In genomic region chr2:32381141-32381774, GRCm38 (mm10) we compare ENCODE assay signal across 9 mouse cellular contexts. TPM values are rescaled to one million over a fixed set of nuclear protein-coding genes. Genes with fewer than 3 reads are reported as not detected.
DNase-seq lines count a peak whose midpoint lies in the region; ATAC-seq and TF ChIP-seq lines count a peak whose summit lies in the region.
"Had no signal": no experiment of that assay in that cellular context is flagged by ENCODE, and none has a peak within 500 bp of the region (broad histone marks: within the 10 kb centered on the region; RNA-seq: fewer than 3 reads in every experiment).

No protein-coding gene starts in this region.

- peaks cover 7% of the 10 kb centered on the region for H3K4me1 ChIP-seq in heart, embryonic 16.5 days (ENCODE audit: control insufficient read depth, insufficient read depth, low read length)
- H3K4me1 ChIP-seq in E14TG2a.4 (replicated peaks; ENCODE audit: low read depth, low read length): peaks cover 17% of the 10 kb centered on the region
- peaks cover 4% of the 10 kb centered on the region; the same call in 1 of the 2 replicates for H3K4me1 ChIP-seq in embryonic facial prominence, embryonic 12.5 days
- no peaks in the 10 kb centered on the region for H3K4me1 ChIP-seq in intestine, embryonic 14.5 days (replicated peaks; ENCODE audit: control insufficient read depth, insufficient read depth, low read length)
- H3K4me1 ChIP-seq in midbrain, embryonic 11.5 days (ENCODE audit: control insufficient read depth, insufficient read depth, low read length): peaks cover 5% of the 10 kb centered on the region; the same call in 1 of the 2 replicates

- peaks cover 27% of the 10 kb centered on the region for H3K36me3 ChIP-seq in heart, embryonic 16.5 days (ENCODE audit: control insufficient read depth, insufficient read depth)
- peaks cover 37% of the 10 kb centered on the region for H3K36me3 ChIP-seq in E14TG2a.4 (ENCODE audit: insufficient read depth, low read length)
- peaks cover 39% of the 10 kb centered on the region for H3K36me3 ChIP-seq in embryonic facial prominence, embryonic 12.5 days
- H3K36me3 ChIP-seq in intestine, embryonic 14.5 days (ENCODE audit: control insufficient read depth, insufficient read depth, low read length): peaks cover 30% of the 10 kb centered on the region
- peaks cover 8% of the 10 kb centered on the region for H3K36me3 ChIP-seq in midbrain, embryonic 11.5 days (ENCODE audit: control insufficient read depth, insufficient read depth, low read length)

- peak; percentile 55 for ATAC-seq in heart, embryonic 16.5 days (replicated peaks; ENCODE audit: extremely low read depth, insufficient read depth, low FRiP score)
- ATAC-seq in embryonic facial prominence, embryonic 12.5 days (ENCODE audit: insufficient number of reproducible peaks, insufficient read depth, low FRiP score, low TSS enrichment): peak; percentile 28; the same call in 1 of the 2 replicates
- peak; percentile 56 for ATAC-seq in intestine, embryonic 14.5 days (replicated peaks; ENCODE audit: low FRiP score, low TSS enrichment, low read depth)
- ATAC-seq in midbrain, embryonic 11.5 days (ENCODE audit: low FRiP score): peak; percentile 68; the same call in 1 of the 2 replicates

- no peak for TF ChIP-seq CTCF in E14TG2a.4 (conservative IDR thresholded peaks at IDR 0.05; ENCODE audit: low read length)

- DNase-seq in heart, postnatal 14 days: no peak
- no peak for DNase-seq in intestine, embryonic 14.5 days (ENCODE audit: low spot score)
- peak; percentile 94 for DNase-seq in midbrain, embryonic 11.5 days (ENCODE audit: low spot score, missing footprints)
- DNase-seq in urinary bladder, adult 2 months (ENCODE audit: low spot score): no peak
- DNase-seq in T-cell, adult 2 months (ENCODE audit: low spot score): no peak

- no peaks in the 10 kb centered on the region for H3K27me3 ChIP-seq in heart, embryonic 16.5 days (ENCODE audit: control insufficient read depth, insufficient read depth, low read length)
- H3K27me3 ChIP-seq in E14TG2a.4 (ENCODE audit: insufficient read depth, low read length): peaks cover 61% of the 10 kb centered on the region
- peaks cover 2% of the 10 kb centered on the region; the same call in 1 of the 2 replicates for H3K27me3 ChIP-seq in embryonic facial prominence, embryonic 12.5 days
- H3K27me3 ChIP-seq in intestine, embryonic 14.5 days (replicated peaks; ENCODE audit: control insufficient read depth, insufficient read depth, low read length): no peaks in the 10 kb centered on the region; the same call in 1 of the 2 replicates
- H3K27me3 ChIP-seq in midbrain, embryonic 11.5 days (ENCODE audit: control insufficient read depth, insufficient read depth, low read length): peaks cover 5% of the 10 kb centered on the region

- H3K27ac ChIP-seq in heart, embryonic 16.5 days (ENCODE audit: low read length): peak overlapping the region; percentile 5; the same call in 1 of the 2 replicates
- no peak overlapping the region for H3K27ac ChIP-seq in embryonic facial prominence, embryonic 12.5 days
- no peak overlapping the region for H3K27ac ChIP-seq in intestine, embryonic 14.5 days (ENCODE audit: low read depth)
- H3K27ac ChIP-seq in midbrain, embryonic 11.5 days (ENCODE audit: low read depth, low read length): no peak overlapping the region

- peak overlapping the region; percentile 99 for H3K4me2 ChIP-seq in heart, embryonic 16.5 days (ENCODE audit: low read depth, low read length)
- peak overlapping the region; percentile 93 for H3K4me2 ChIP-seq in embryonic facial prominence, embryonic 12.5 days (replicated peaks)
- H3K4me2 ChIP-seq in intestine, embryonic 14.5 days (ENCODE audit: low read length): peak overlapping the region; percentile 99
- H3K4me2 ChIP-seq in midbrain, embryonic 11.5 days: peak overlapping the region; percentile 96

- under 1% methylated on average over 27 of the region's 27 CpGs for WGBS in heart, embryonic 16.5 days
- 1% methylated on average over 27 of the region's 27 CpGs for WGBS in embryonic facial prominence, embryonic 12.5 days
- 2% methylated on average over 27 of the region's 27 CpGs for WGBS in intestine, embryonic 14.5 days
- under 1% methylated on average over 27 of the region's 27 CpGs for WGBS in midbrain, embryonic 11.5 days

- intact Hi-C loops in heart, postnatal 14 days (cut with DNase I): no loop called here

- peak overlapping the region; percentile 79 for H3K9ac ChIP-seq in heart, embryonic 16.5 days (ENCODE audit: low read length)
- H3K9ac ChIP-seq in embryonic facial prominence, embryonic 12.5 days: peak overlapping the region; percentile 63
- peak overlapping the region; percentile 58 for H3K9ac ChIP-seq in intestine, embryonic 14.5 days (ENCODE audit: low read length)
- H3K9ac ChIP-seq in midbrain, embryonic 11.5 days (ENCODE audit: low read length): peak overlapping the region; percentile 67

- H3K9me3 ChIP-seq in heart, embryonic 16.5 days (replicated peaks; ENCODE audit: control insufficient read depth, low read length): no peaks in the 10 kb centered on the region
- peaks cover 7% of the 10 kb centered on the region; the same call in 1 of the 2 replicates for H3K9me3 ChIP-seq in E14TG2a.4 (ENCODE audit: low read length)
- H3K9me3 ChIP-seq in embryonic facial prominence, embryonic 12.5 days: no peaks in the 10 kb centered on the region
- no peaks in the 10 kb centered on the region for H3K9me3 ChIP-seq in intestine, embryonic 14.5 days (ENCODE audit: control insufficient read depth, low read length)
- no peaks in the 10 kb centered on the region for H3K9me3 ChIP-seq in midbrain, embryonic 11.5 days (ENCODE audit: control insufficient read depth, low read length)

- H3K4me3 ChIP-seq in heart, embryonic 16.5 days (ENCODE audit: low read length): peak overlapping the region; percentile 75
- H3K4me3 ChIP-seq in E14TG2a.4 (replicated peaks; ENCODE audit: low read length): peak overlapping the region; percentile 93
- peak overlapping the region; percentile 68 for H3K4me3 ChIP-seq in embryonic facial prominence, embryonic 12.5 days
- peak overlapping the region; percentile 71 for H3K4me3 ChIP-seq in intestine, embryonic 14.5 days (ENCODE audit: low read depth, low read length)
- peak overlapping the region; percentile 62 for H3K4me3 ChIP-seq in midbrain, embryonic 11.5 days (ENCODE audit: low read depth, low read length)

RNA-seq across cellular contexts. Expression of gene 1110008P14Rik, which starts 0.5 kb away (rescaled TPM):
- polyA plus RNA-seq in heart, embryonic 16.5 days (2015; fragmentation: Nextera tagmentation; extraction: Ambion mirVana): 46.3 and 46.5 TPM in 2 replicates
- 10 to 100 TPM; 45.3 to 48.2 TPM for total RNA-seq in heart, postnatal 14 days (2021)
- 53.9 and 54.6 TPM in 2 replicates for polyA plus RNA-seq in embryonic facial prominence, embryonic 12.5 days (2016; fragmentation: Nextera tagmentation; extraction: Ambion mirVana)
- polyA plus RNA-seq in intestine, embryonic 14.5 days (2014; fragmentation: Nextera tagmentation; extraction: Ambion mirVana): 35.7 and 36.8 TPM in 2 replicates
- polyA plus RNA-seq in midbrain, embryonic 11.5 days (2014; fragmentation: Nextera tagmentation; extraction: Ambion mirVana): 46.4 and 49.4 TPM in 2 replicates
- 101 and 129 TPM in 2 replicates for polyA plus RNA-seq in urinary bladder, adult 2 months (2012; rRNA removed)

RNA-seq across cellular contexts. Expression of gene Lcn2, which starts 6.8 kb away (rescaled TPM):
- polyA plus RNA-seq in heart, embryonic 16.5 days (2015; fragmentation: Nextera tagmentation; extraction: Ambion mirVana): 1.9 and 2.5 TPM in 2 replicates
- total RNA-seq in heart, postnatal 14 days (2021): 1 to 10 TPM; 3.8 to 6.5 TPM
- polyA plus RNA-seq in embryonic facial prominence, embryonic 12.5 days (2016; fragmentation: Nextera tagmentation; extraction: Ambion mirVana): 1.3 and 1.4 TPM in 2 replicates
- 0.93 TPM in 1 of 2 replicates, not detected in the other for polyA plus RNA-seq in intestine, embryonic 14.5 days (2014; fragmentation: Nextera tagmentation; extraction: Ambion mirVana)
- 0.30 TPM in 1 of 2 replicates, not detected in the other for polyA plus RNA-seq in midbrain, embryonic 11.5 days (2014; fragmentation: Nextera tagmentation; extraction: Ambion mirVana)
- 3.0 and 3.2 TPM in 2 replicates for polyA plus RNA-seq in urinary bladder, adult 2 months (2012; rRNA removed)

RNA-seq across cellular contexts. Expression of gene Ptges2, which starts 14.4 kb away (rescaled TPM):
- polyA plus RNA-seq in heart, embryonic 16.5 days (2015; fragmentation: Nextera tagmentation; extraction: Ambion mirVana): 44.2 and 50.7 TPM in 2 replicates
- total RNA-seq in heart, postnatal 14 days (2021): 10 to 100 TPM; 65.0 to 75.7 TPM
- 36.1 and 36.9 TPM in 2 replicates for polyA plus RNA-seq in embryonic facial prominence, embryonic 12.5 days (2016; fragmentation: Nextera tagmentation; extraction: Ambion mirVana)
- polyA plus RNA-seq in intestine, embryonic 14.5 days (2014; fragmentation: Nextera tagmentation; extraction: Ambion mirVana): 36.4 and 37.0 TPM in 2 replicates
- polyA plus RNA-seq in midbrain, embryonic 11.5 days (2014; fragmentation: Nextera tagmentation; extraction: Ambion mirVana): 24.7 and 25.4 TPM in 2 replicates
- 26.0 and 32.5 TPM in 2 replicates for polyA plus RNA-seq in urinary bladder, adult 2 months (2012; rRNA removed)

RNA-seq across cellular contexts. Expression of gene Dnm1, which starts 28.1 kb away (rescaled TPM):
- polyA plus RNA-seq in heart, embryonic 16.5 days (2015; fragmentation: Nextera tagmentation; extraction: Ambion mirVana): 2.4 and 2.7 TPM in 2 replicates
- total RNA-seq in heart, postnatal 14 days (2021): 1 to 10 TPM; 9.1 TPM
- polyA plus RNA-seq in embryonic facial prominence, embryonic 12.5 days (2016; fragmentation: Nextera tagmentation; extraction: Ambion mirVana): 45.0 and 47.8 TPM in 2 replicates
- 22.7 TPM in 2 replicates for polyA plus RNA-seq in intestine, embryonic 14.5 days (2014; fragmentation: Nextera tagmentation; extraction: Ambion mirVana)
- polyA plus RNA-seq in midbrain, embryonic 11.5 days (2014; fragmentation: Nextera tagmentation; extraction: Ambion mirVana): 12.9 and 13.8 TPM in 2 replicates
- polyA plus RNA-seq in urinary bladder, adult 2 months (2012; rRNA removed): 99.6 and 113 TPM in 2 replicates
- total RNA-seq: neutrophil, adult 5-6 weeks had no signal

RNA-seq across cellular contexts. Expression of gene Ciz1, which starts 29.1 kb away (rescaled TPM):
- 36.7 and 38.4 TPM in 2 replicates for polyA plus RNA-seq in heart, embryonic 16.5 days (2015; fragmentation: Nextera tagmentation; extraction: Ambion mirVana)
- 10 to 100 TPM; 32.2 to 36.5 TPM for total RNA-seq in heart, postnatal 14 days (2021)
- polyA plus RNA-seq in embryonic facial prominence, embryonic 12.5 days (2016; fragmentation: Nextera tagmentation; extraction: Ambion mirVana): 50.6 and 57.8 TPM in 2 replicates
- polyA plus RNA-seq in intestine, embryonic 14.5 days (2014; fragmentation: Nextera tagmentation; extraction: Ambion mirVana): 48.4 and 53.1 TPM in 2 replicates
- 43.1 and 46.9 TPM in 2 replicates for polyA plus RNA-seq in midbrain, embryonic 11.5 days (2014; fragmentation: Nextera tagmentation; extraction: Ambion mirVana)
- 120 and 125 TPM in 2 replicates for polyA plus RNA-seq in urinary bladder, adult 2 months (2012; rRNA removed)
